Mouse (Mus musculus) testis, adult 2 months (tissue): Measurements from ENCODE around the gene Mbd4.

ENCODE experiments used
- CTCF ChIP-seq: fragments of 200-500 bp; IDR thresholded peaks from 2 replicates; pipeline ENCODE4 v1.5.1; 2012; ENCODE audit warnings: low read depth, mild to moderate bottlenecking, inconsistent platforms, low read length, moderate library complexity; ENCODE audit not compliant: control insufficient read depth, insufficient read depth, insufficient replicate concordance
- POLR2A ChIP-seq: fragments of 200-500 bp; IDR thresholded peaks from 2 replicates; pipeline ENCODE4 v1.6.1; 2012; ENCODE audit warnings: low read depth, mild to moderate bottlenecking, inconsistent platforms, low read length, moderate library complexity; ENCODE audit not compliant: control insufficient read depth

DNA sequence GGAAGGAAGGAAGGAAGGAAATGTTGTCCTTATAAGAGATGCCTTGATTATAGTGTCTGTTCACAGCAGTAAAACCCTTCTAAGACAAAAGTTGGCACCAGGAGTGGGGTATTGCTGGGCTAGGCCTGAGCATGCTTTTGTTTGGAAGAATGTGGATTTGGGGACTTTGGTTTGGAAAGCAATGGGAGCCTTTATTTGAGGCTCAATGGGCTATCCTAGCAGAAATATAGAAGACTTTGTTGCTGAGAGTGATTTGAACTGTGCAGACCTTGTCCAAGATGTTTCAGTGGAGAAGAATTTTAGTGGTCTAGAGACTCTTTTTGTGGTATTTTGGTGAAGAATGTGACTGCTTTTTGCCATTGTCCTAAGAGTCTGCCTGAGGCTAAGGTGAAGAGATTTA is 19.3 kb downstream of the Mbd4 start:
- TF ChIP-seq POLR2A (no peak), CTCF (no peak)
